In genomic region chr11:37235914-37236600, GRCm38 (mm10) we compare ENCODE assay signal across 8 mouse cellular contexts. TPM values are rescaled to one million over a fixed set of nuclear protein-coding genes. Genes with fewer than 3 reads are reported as not detected.
DNase-seq lines count a peak whose midpoint lies in the region; ATAC-seq lines count a peak whose summit lies in the region.

TSS of gene Tenm2 (minus strand) at chr11:37235964.

- no peak for ATAC-seq in inflammation-experienced regulatory T-cells, adult 6 months

- peak; percentile 79 for DNase-seq in layer of hippocampus, adult 11-12 months (ENCODE audit: low spot score)
- no peak for DNase-seq in layer of hippocampus, adult 9-10 months (ENCODE audit: low spot score)
- peak; percentile 75 to 79 for DNase-seq in cerebellum, postnatal 36 days
- DNase-seq in gastrocnemius, postnatal 25 days = peak; percentile 4
- peak; percentile 84 for DNase-seq in layer of hippocampus, adult 9-11 months
- peak; percentile 33 for DNase-seq in lung, postnatal 10 days
- DNase-seq in right cerebral cortex, postnatal 25 days = peak; percentile 81

RNA-seq across cellular contexts. Expression of gene Tenm2, which starts in this region (rescaled TPM):
- under 1 TPM; 0.29 to 0.49 TPM for total RNA-seq in gastrocnemius, postnatal 25 days (2021)
- polyA plus RNA-seq in inflammation-experienced regulatory T-cells, adult 6 months (2017; shearing (Covaris generic)) = not detected

Comparison
In these comparisons a context has a peak if more than half of its experiments do, and no peak if none do; other contexts are left out.
1. Peak in DNase-seq in gastrocnemius, postnatal 25 days; RNA of the gene not detected or under 1 TPM.